Mouse (Mus musculus) adrenal gland, postnatal 14 days (tissue): Measurements from ENCODE around the gene Cd19. TPM values are rescaled to one million over a fixed set of nuclear protein-coding genes. Genes with fewer than 3 reads are reported as not detected.

Experiments used
- DNase-seq: peaks from one replicate; pipeline ENCODE4 v3.0.0; 2021; ENCODE audit warnings: mixed read lengths
- microRNA-seq, 2 experiments: library from miRNA; unstranded; fragments of <30 nt; microRNA quantifications; one replicate each; pipeline ENCODE4 v1.2.0; 2021
- total RNA-seq: library from RNA; stranded (reverse); gene quantifications from 2 replicates; pipeline ENCODE4 v1.2.3, GENCODE M21; 2021

Cd19 gene
- total RNA-seq, 1 experiment from 2014 or later = 2.7 TPM

DNA sequence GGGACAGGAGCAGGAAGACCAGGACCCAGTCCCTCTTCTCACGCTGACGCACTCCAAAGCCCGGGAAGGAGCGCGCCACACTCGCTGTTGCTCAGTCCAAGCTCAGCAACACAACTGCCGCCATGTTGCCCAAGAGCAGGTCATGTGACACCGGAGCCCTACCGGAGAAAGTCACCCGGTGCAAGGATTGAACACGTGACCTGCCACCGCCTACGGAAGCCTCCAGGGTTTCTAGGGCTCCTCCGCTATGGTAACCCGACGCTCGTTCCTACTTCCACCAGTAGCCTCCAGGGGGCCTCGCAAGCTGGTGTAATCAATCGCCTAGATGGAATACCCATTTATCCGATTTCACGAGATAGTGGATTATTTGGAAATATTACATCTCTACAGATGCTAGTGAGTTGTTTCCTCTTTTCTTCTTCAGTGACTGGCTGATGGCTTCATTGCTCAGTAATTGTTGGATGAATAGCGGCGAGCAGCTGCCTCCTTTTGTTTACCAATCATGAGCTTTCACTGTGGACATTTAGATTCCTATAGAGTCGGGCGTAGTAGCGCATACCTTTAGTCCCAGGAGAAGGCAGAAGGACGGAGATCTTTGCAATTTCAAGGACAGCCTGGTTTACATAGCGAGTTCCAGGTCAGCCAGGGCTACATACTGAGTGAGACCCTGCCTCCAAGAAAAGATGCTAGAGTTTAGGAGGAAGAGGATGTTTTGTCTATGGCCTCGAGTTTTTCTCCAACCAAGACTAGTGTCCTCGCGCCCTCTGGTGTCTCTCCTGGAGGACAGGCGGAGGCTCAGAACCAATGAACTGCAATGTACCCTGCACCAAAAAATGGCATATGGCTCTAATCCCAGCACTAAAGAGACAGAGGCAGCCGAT is 37.2 kb downstream of the Cd19 start, which contains the start of gene Spns1:
Spns1 (minus strand) TSS at position 173 of the 881 bp plus-strand sequence.
- peak; percentile 97 for DNase-seq

DNA sequence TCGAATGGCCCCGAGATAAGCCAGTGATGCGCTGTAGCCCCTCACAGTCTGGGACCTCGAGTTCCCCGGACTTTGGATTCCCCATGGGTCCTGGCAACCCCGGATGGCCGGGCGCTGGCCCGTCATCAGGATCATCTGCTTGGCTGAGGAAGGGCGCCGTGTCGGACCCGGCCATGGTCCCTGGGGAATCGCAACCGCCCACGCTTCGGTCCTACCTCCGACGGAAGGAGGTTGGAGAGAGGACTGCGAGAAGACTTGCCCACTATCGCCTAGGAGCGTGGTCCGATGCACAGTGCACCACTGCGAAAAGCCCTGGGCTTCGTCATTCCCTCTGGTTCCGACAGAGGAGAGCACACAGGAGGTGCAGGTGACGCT is 37.8 kb downstream of the Cd19 start:
- peak; percentile 35 for DNase-seq

DNA sequence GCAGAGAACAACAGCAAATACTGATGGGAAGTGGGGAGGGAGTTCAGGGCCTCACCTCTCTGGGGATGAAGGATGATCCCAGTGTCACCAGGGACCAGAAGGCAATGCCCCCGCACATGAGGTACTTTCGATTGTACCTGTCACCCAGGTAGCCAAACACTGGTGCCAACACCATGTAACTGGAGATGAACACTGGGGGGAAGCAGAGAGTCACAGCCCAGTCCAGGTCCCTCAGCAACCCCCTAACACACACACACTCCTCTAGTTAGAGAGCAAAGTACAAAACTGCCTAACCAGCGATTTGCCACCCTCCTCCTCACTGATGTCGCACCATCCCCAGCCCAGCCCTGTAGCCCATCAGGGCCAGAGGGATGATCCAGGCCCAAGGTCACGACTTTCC is 39.7 kb downstream of the Cd19 start:
- no peak for DNase-seq

DNA sequence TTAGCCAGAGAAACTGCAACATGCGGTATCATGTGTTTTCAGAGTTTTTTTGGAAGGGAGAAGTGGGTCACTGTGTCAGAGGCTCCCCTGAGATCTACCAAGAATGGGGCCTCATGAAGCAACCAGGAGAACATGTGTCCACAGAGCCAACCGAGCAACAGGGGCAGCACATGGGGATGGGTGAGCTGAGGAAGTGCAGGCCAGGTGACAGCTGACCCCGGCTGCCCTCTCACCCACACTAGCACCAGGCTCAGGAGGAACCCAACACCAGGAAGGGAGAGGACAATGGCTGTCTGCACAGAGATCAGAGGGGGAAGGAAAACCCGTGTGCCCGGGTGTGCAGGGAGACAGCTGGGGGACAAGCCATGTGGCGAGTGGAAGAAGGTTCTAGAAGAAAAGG is 40.2 kb downstream of the Cd19 start:
- no peak for DNase-seq

DNA sequence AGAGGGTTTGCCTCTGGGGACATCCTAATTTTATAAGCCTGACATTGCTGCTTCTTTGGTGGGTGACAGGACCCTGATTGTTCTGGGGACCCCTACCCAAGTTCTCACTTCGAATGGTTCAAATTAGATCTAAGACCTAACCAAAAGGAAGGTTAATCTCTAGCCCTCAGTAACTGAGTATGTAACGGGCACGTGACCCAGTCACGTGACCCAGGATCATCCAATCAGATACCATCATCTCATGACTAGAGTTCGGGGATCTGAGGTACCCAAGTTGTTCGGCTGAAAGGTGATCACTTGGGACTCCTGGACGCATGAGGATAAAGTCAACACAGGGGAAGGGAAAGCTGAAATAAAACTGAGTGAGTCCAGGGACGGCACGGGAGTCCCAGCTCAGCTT is 41.7 kb downstream of the Cd19 start:
- no peak for DNase-seq

DNA sequence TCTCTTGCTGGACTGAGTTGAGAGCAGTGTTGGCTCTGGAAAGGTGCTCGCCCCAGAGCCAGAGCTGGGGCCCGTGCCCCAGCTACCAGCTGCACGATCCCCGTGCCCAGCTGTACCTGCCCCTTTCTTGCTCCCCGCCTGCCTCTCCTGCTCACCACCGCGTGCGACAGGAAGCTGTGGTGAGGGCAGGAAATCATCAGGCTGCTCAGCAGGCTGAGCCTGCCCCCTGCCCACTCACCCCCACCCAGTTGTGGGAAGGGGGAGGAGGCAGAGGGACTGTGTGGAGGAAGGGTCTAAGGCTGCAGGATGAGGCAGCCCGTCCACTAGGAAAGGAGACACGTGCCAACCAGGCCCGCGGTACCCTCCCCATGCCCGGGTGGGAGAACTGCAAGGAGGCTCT is 45.3 kb downstream of the Cd19 start, which contains the start of gene Lat:
Lat (minus strand) TSS at position 178 of the 400 bp plus-strand sequence.
- peak; percentile 33 for DNase-seq

DNA sequence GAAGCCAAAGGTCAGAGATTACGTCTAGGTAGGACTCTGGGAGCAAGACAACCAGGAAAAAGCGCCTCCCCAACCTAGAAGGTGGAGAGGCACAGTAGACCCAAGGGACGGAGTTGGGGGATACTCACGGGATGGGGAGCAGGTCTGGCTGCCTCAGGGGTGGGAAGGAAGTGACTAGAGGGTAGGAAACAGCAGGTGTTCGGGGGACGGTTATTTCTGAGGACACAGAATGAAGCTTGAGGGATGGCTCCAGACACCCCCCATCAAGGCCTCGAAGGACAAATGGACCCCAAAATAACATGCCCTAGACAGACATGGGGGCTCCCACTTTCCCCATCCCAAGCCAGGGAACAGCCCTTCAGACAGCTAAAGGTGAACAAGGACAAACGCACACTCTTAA is 46.3 kb downstream of the Cd19 start:
- DNase-seq = no peak

DNA sequence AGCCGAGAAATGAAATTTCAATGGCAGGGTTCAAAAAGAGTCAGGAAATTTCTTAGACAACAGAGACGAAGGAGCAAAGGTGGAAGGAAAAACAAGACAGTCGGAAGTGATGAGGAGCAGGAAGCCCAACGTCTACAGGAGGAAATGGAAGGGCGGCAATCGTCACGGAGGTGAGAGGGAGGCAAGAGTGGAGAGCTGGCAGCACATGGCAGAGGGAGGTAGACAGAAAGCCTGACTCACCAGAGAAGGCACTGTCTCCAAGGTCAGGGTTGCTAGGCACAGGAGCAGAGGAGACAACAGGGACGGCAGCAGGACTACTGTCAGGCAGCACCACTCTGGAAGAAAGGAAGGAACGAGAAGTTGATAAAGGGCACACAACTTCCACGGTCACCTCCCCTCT is 47.1 kb downstream of the Cd19 start:
- DNase-seq = peak; percentile 28

DNA sequence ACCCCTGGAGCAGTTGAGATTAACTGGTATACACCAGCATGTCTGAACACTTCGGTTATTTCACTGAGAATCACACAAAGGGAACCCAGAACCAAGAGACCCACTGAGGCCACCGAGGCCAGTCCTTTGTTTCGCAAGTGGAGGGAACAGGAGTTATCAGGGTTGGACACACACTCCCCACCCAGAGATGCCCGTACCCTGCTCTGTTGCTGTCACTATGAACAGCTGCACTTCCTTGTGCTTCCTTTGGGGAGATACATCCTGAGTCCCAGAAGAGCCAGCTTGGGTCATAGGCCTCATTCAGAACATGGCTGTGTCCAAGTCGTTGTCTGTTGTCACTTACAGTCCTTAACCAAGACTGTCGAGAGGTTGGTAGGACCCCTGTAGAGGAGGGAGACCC is 51.7 kb downstream of the Cd19 start:
- no peak for DNase-seq

DNA sequence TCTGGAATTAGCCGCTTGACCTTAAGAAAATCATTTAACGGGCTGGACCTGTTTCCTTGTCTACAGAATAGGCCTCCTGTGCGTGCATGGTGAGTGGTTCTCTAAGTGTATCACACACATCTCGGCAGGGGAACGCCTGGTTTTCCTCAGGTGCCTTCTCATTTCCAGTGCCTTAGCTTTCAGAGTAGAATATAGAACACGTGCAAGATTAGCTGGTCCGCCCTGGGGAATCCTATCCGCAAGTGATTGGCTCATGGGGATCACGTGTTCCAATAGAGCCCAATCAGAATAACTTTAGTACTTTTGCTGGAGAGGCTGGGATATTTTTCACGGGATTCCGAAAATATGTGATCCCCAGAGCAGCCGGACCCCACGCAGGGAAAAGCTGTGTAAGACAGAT is 55.6 kb downstream of the Cd19 start:
- DNase-seq = no peak

Small RNA genes within 50 kb of the gene (microRNA-seq; reads per million reads assigned to microRNA genes)
- 0 reads per million in 2 experiments for gene Mir7058

Other genes starting within 250 kb of the Cd19 start
- gene Xpo6, start 214.4 kb downstream of the Cd19 start, total RNA-seq = 77.8 and 97.1 TPM in 2 replicates
- 45.1 and 50.2 TPM in 2 replicates for gene Sbk1, start 142.3 kb downstream of the Cd19 start, total RNA-seq
- 1.1 and 14.1 TPM in 2 replicates for gene Lat, start 45.3 kb downstream of the Cd19 start, total RNA-seq
- 38.7 and 45.0 TPM in 2 replicates for gene Spns1, start 37.4 kb downstream of the Cd19 start, total RNA-seq
- gene Nfatc2ip, start 18.2 kb downstream of the Cd19 start, total RNA-seq = 7.1 and 8.4 TPM in 2 replicates
- 35.7 and 45.2 TPM in 2 replicates for gene Rabep2, start 13.9 kb upstream of the Cd19 start, total RNA-seq
- 0.33 and 0.68 TPM in 2 replicates for gene Atp2a1, start 48.2 kb upstream of the Cd19 start, total RNA-seq
- gene Sh2b1, start 60.5 kb upstream of the Cd19 start, total RNA-seq = 52.3 and 56.4 TPM in 2 replicates
- gene Tufm, start 72.5 kb upstream of the Cd19 start, total RNA-seq = 221 and 223 TPM in 2 replicates
- gene Atxn2l, start 88.5 kb upstream of the Cd19 start, total RNA-seq = 90.3 and 96.7 TPM in 2 replicates
- gene Eif3c, start 151.5 kb upstream of the Cd19 start, total RNA-seq = 241 and 262 TPM in 2 replicates
- 2.9 and 3.5 TPM in 2 replicates for gene Apobr, start 170.1 kb upstream of the Cd19 start, total RNA-seq
- 25.3 and 31.1 TPM in 2 replicates for gene Cln3, start 170.9 kb upstream of the Cd19 start, total RNA-seq
- gene Il27, start 180.1 kb upstream of the Cd19 start, total RNA-seq = not detected in 2 replicates
- gene Nupr1, start 216.0 kb upstream of the Cd19 start, total RNA-seq = 16.2 and 21.5 TPM in 2 replicates
- 38.3 and 48.0 TPM in 2 replicates for gene Sgf29, start 234.4 kb upstream of the Cd19 start, total RNA-seq